Mouse (Mus musculus): Measurements from ENCODE around the gene Olfr273.

Olfr273 gene

DNA sequence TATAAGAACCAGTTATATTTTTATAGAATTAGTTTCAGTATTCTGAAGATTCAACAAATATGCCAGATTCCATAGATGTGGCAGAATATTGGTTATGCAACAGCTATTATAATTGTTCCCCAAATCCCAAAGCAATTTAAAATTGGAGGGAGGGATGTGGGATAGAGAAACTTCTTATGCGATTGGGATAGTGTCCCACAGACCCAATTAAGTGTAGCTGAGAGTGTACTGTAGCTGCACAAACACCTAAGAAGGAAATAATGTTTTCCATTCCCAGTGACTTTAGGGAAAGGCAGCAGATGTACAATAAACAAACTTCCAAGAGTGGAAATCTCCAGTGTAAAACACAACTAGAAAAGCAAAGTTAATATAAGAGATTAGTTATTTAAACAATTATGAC, at the start of gene Olfr273:
Gene Olfr273, minus strand, starts transcription at position 101 of the 400 bp plus-strand sequence.
- TF ChIP-seq GATA4 (IDR thresholded peaks at IDR 0.05; ENCODE audit: insufficient replicate concordance, low read length): no peak

DNA sequence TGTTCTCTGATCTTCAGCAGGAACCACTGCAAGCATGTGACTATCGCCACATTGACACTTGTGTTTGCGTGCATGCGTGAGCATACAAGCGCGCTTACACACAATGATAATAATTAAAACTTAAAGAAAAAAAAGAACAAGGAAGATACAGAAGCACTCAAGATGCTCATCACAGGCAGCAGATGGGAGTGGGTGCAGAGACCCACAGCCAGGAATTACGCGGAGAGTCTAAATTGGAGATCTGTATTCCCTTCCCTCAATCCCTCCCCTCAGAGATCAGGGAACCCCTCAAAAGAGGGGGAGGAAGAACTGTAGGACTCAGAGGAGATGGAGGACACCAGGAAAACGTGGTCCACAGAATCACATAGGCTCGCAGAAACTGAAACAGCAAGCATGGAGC, 5.1 kb upstream of the Olfr273 start:
- no peak for TF ChIP-seq GATA4 (IDR thresholded peaks at IDR 0.05; ENCODE audit: insufficient replicate concordance, low read length)

- TF ChIP-seq GATA4 (IDR thresholded peaks at IDR 0.05; ENCODE audit: insufficient replicate concordance, low read length): no peak
Measured at GRCm38 (mm10) chr4:52849672-52850071, 9.4 kb downstream of the Olfr273 start.

- no peak for TF ChIP-seq GATA4 (IDR thresholded peaks at IDR 0.05; ENCODE audit: insufficient replicate concordance, low read length)
Measured at GRCm38 (mm10) chr4:52849039-52849635, 9.9 kb downstream of the Olfr273 start.

DNA sequence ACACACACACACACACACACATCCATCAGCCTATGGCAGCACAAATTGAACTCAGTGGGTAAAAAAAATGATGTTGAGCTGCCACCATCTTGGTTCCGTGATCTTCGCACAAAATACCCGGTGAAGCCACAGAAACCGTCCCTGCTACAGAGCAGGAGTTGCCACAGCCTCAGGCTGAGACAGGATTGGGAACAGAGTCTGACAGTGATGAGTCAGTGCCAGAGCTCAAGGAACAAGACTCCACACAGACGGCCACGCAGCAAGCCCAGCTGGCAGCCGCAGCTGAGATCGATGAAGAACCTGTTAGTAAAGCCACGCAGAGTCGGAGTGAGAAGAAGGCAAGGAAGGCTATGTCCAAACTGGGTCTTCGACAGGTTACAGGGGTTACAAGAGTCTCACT, 37.7 kb downstream of the Olfr273 start:
- TF ChIP-seq GATA4 (IDR thresholded peaks at IDR 0.05; ENCODE audit: insufficient replicate concordance, low read length): no peak

GRCm38 (mm10) chr4:52814304-52814703, 44.7 kb downstream of the Olfr273 start, which contains the start of gene Olfr275:
Gene Olfr275, plus strand, starts transcription at chr4:52814604.
- TF ChIP-seq GATA4 (IDR thresholded peaks at IDR 0.05; ENCODE audit: insufficient replicate concordance, low read length): no peak

- no peak for TF ChIP-seq GATA4 (IDR thresholded peaks at IDR 0.05; ENCODE audit: insufficient replicate concordance, low read length)
Measured at GRCm38 (mm10) chr4:52811871-52812270, 47.2 kb downstream of the Olfr273 start.

All from liver, adult (tissue).